Mouse (Mus musculus): ENCODE data around the gene Atp5b.
A peak's percentile ranks its signal among the peaks of the same experiment; 100 is the strongest.
"Not testable (repeated sequence)": the region's sequence is repeated elsewhere in the genome, so short reads cannot be mapped to it uniquely, and the experiment has no call there.

The Atp5b gene

GRCm38 (mm10) chr10:128082880-128083421, at the start of gene Atp5b:
Gene Atp5b, plus strand, starts transcription at chr10:128083273.
- peak; percentile 100 for DNase-seq (ENCODE audit: inconsistent ontology term)

GRCm38 (mm10) chr10:128036746-128037425, 46.2 kb upstream of the Atp5b start:
- peak; percentile 60 for DNase-seq (ENCODE audit: inconsistent ontology term)

- DNase-seq (ENCODE audit: inconsistent ontology term) = peak; percentile 67
These were observed 45.2 kb upstream of the Atp5b start for GRCm38 (mm10) chr10:128037921-128038320.

GRCm38 (mm10) chr10:128039167-128039566, 43.9 kb upstream of the Atp5b start:
- DNase-seq (ENCODE audit: inconsistent ontology term) = no peak

DNA sequence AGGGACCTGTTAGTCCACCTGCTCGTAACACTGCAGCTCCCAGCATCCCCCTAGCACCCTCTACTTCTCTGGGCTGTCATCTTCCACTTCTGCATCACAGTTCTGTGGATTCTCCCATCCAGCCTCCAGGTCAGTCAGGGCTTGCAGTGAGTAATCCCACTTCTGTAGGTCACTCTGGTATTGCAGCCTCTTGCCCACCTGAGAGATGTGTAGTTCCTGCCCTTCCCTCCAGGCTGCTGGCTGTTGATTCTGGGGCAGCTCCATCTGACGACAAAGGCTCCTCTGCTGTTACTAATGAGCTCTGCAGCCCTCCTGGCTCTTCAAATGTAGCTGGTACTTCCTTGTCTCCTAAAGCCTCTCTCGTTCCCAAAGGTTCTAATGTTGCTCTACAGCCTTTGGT, 43.2 kb upstream of the Atp5b start:
- no peak for DNase-seq (ENCODE audit: inconsistent ontology term)

DNA sequence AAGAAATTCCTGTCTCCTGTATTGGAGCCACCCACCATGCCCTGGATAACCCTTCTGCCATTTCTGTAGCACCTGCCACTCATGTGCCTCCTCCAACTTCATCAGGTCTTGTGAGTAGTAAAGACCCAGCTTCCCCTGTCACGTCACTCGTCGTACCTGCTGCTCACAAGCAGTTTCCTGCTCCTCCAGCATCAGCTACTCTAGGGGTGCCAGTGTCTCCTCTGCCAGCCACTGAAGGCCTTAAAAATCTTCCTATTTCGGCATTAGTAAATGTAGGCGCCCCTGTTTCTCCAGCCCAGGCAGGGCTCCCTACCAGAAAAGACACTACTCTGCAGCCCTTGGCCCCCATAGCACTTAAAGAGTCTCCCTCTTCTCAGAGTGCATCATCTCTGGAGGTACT, 42.8 kb upstream of the Atp5b start:
- no peak for DNase-seq (ENCODE audit: inconsistent ontology term)

DNA sequence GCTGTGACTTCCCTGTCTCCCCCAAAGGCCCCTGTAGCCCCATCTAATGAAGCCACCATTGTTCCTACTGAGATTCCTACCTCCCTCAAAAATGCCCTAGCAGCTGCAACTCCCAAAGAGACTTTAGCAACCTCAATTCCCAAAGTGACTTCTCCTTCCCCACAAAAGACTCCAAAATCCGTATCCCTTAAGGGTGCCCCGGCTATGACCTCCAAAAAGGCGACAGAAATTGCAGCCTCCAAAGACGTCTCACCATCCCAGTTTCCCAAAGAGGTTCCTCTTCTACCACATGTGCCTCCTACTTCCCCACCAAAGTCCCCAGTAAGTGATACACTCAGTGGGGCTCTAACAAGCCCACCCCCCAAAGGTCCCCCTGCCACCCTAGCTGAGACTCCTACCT, 41.4 kb upstream of the Atp5b start:
- no peak for DNase-seq (ENCODE audit: inconsistent ontology term)

DNA sequence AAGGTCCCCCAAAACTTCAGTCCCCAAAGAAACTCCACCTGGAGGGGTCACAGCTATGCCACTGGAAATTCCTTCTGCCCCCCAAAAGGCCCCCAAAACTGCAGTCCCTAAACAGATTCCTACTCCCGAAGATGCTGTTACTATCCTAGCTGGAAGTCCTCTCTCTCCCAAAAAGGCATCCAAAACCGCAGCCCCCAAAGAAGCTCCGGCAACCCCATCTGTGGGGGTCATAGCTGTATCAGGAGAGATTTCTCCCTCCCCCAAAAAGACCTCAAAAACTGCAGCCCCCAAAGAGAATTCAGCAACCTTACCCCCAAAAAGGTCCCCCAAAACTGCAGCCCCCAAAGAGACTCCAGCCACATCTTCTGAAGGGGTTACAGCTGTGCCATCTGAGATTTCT, 40.6 kb upstream of the Atp5b start:
- no peak for DNase-seq (ENCODE audit: inconsistent ontology term)

- no peak for DNase-seq (ENCODE audit: inconsistent ontology term)
These were observed 39.8 kb upstream of the Atp5b start for GRCm38 (mm10) chr10:128043041-128043835.

- DNase-seq (ENCODE audit: inconsistent ontology term) = peak; percentile 68
These were observed 34.9 kb upstream of the Atp5b start for GRCm38 (mm10) chr10:128048157-128048556.

- DNase-seq (ENCODE audit: inconsistent ontology term) = no peak
These were observed 33.3 kb upstream of the Atp5b start for GRCm38 (mm10) chr10:128049741-128050140.

- no peak for DNase-seq (ENCODE audit: inconsistent ontology term)
These were observed 32.7 kb upstream of the Atp5b start for GRCm38 (mm10) chr10:128050355-128050754.

DNA sequence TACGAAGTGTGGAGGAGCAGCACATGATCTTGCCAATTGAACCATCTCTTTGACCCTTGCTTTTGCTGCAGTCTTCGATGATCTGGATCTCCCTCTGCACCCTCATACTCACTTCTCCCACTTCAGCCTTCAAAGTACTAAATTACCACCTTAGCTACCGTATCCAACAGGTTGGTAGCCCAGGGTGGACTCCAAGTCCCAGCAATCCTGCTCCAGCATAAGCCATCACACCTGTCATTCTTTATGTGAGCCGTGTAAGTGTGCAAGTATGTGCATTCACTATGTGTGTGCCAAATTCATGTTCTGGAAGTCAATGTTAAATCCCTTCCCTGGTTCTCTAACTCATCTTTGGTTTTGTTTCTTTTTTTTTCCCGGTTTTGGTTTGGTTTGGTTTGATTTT, 31.5 kb upstream of the Atp5b start:
- DNase-seq (ENCODE audit: inconsistent ontology term) = no peak

GRCm38 (mm10) chr10:128052136-128052535, 30.9 kb upstream of the Atp5b start:
- not testable (repeated sequence) for DNase-seq (ENCODE audit: inconsistent ontology term)

DNA sequence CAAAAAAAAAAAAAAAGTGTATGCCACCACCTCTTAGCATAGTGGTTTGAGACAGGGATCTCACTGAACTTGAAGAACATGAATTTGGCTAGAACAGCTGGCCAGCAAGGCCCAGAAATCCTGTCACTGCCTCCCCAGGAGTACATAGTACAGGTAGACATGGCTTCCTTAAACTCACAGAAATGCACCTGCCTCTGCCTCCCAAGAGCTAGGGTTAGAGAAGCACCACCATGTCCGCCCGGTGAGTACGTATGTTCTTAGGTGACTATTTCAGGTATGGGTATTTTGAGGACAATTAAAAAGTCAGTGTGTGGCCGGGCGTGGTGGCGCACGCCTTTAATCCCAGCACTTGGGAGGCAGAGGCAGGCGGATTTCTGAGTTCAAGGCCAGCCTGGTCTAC, 30.1 kb upstream of the Atp5b start:
- DNase-seq (ENCODE audit: inconsistent ontology term) = no peak

DNA sequence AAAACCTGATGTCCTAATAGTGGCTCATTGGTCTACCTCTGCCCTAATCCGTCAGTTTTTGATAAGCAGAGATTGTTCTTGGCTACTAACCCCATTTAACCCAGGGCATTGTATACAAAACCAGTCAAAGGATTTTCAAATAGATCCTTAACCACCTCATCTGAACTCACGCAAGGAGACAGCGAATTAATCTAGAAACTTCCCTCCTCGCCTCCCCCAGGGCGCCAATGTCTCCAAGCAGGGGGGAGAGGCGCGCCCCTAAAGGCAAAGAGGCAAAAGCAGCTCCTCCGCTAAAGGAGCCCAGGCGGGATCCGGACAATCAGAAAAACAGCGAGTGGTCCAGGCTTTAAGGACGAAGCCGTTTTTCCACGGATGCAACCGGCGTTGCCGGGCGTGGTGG, 24.9 kb upstream of the Atp5b start:
- peak; percentile 47 for DNase-seq (ENCODE audit: inconsistent ontology term)

GRCm38 (mm10) chr10:128058601-128059151, 24.4 kb upstream of the Atp5b start, which contains the start of gene Ptges3:
Gene Ptges3, plus strand, starts transcription at chr10:128058954.
- DNase-seq (ENCODE audit: inconsistent ontology term) = peak; percentile 99

GRCm38 (mm10) chr10:128059207-128059981, 23.7 kb upstream of the Atp5b start:
- DNase-seq (ENCODE audit: inconsistent ontology term) = no peak

GRCm38 (mm10) chr10:128061109-128061508, 22.0 kb upstream of the Atp5b start:
- no peak for DNase-seq (ENCODE audit: inconsistent ontology term)

DNA sequence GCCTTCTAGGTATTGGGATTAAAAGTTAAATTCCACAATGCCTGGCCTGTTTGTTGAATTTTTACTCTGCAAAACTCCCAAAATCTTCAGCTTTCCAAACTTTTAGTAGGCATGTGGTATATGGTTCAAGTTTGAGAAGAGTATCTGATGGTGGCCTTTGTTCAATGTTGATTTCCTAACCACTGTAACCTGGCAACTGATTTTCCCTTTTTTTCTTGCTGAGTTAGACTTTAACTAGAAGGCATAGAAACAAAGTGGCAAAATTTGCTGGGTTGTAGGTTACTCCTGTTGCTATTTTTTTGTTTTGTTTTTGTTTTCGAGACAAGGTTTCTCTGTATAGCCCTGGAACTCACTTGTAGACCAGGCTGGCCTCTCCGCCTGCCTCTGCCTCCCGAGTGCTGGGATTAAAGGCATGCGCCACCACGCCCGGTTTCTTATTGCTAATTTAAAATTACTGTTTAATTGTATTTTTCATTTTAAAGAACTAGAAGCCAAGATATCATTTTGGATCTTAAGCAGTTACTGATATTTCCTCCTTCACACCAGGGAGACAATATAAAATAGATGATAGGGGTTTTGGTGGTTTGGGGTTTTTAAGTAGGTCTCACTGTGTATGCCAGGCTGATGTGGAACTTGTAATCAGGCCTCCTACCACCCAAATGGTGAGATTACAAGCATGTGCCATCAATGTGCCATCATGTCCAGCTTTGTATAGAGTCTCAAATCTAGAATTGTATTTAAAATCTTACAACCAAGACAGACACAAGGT, 20.7 kb upstream of the Atp5b start:
- DNase-seq (ENCODE audit: inconsistent ontology term) = no peak

- DNase-seq (ENCODE audit: inconsistent ontology term) = no peak
These were observed 17.0 kb upstream of the Atp5b start for GRCm38 (mm10) chr10:128066072-128066471.

Measured in Muller cell, postnatal 12 days (primary cell).